Mouse (Mus musculus) heart, embryonic 11.5 days (tissue): Measurements from ENCODE around the gene Fam174b. TPM values are rescaled to one million over a fixed set of nuclear protein-coding genes. Genes with fewer than 3 reads are reported as not detected.

ENCODE experiments used
- ATAC-seq: fragments of 200-750 bp; cut with Nextera tagmentation; replicated peaks from 2 replicates; pipeline ENCODE4 v1.8.0; 2017; ENCODE audit warnings: moderate library complexity; ENCODE audit not compliant: insufficient number of reproducible peaks, low FRiP score, low TSS enrichment
- H3K27ac ChIP-seq: fragments of 300-500 bp; sonication (generic); 2 replicates; pipeline ENCODE4 v1.5.1; 2014; ENCODE audit warnings: mild to moderate bottlenecking, low read depth, low read length
- H3K27me3 ChIP-seq: fragments of 300-500 bp; sonication (generic); 2 replicates; pipeline ENCODE4 v1.6.1; 2014; ENCODE audit warnings: mild to moderate bottlenecking, low read length, mixed read lengths; ENCODE audit not compliant: control insufficient read depth, insufficient read depth
- H3K36me3 ChIP-seq: fragments of 300-500 bp; sonication (generic); 2 replicates; pipeline ENCODE4 v1.6.1; 2014; ENCODE audit warnings: mild to moderate bottlenecking, low read length, moderate library complexity, mixed read lengths; ENCODE audit not compliant: control insufficient read depth, insufficient read depth
- H3K4me1 ChIP-seq: fragments of 300-500 bp; sonication (generic); 2 replicates; pipeline ENCODE4 v1.6.1; 2014; ENCODE audit warnings: low read length; ENCODE audit not compliant: control insufficient read depth, insufficient read depth
- H3K4me2 ChIP-seq: fragments of 300-500 bp; sonication (generic); 2 replicates; pipeline ENCODE4 v1.6.1; 2014; ENCODE audit warnings: mild to moderate bottlenecking, moderate library complexity
- H3K4me3 ChIP-seq: fragments of 300-500 bp; sonication (generic); 2 replicates; pipeline ENCODE4 v1.5.1; 2014; ENCODE audit warnings: low read depth, low read length
- H3K9ac ChIP-seq: fragments of 300-500 bp; sonication (generic); 2 replicates; pipeline ENCODE4 v1.6.1; 2014; ENCODE audit warnings: mild to moderate bottlenecking, low read depth, low read length, moderate library complexity
- H3K9me3 ChIP-seq: fragments of 300-500 bp; sonication (generic); replicated peaks from 2 replicates; pipeline ENCODE4 v1.6.1; 2016; ENCODE audit warnings: low read length; ENCODE audit not compliant: control insufficient read depth
- whole genome bisulfite sequencing: fragments of 180-500 bp; shearing (Covaris S2); extraction: QIAGEN DNeasy Blood & Tissue Kit; methylation state at CpG from one replicate; pipeline ENCODE4 v1.1.7; 2014; ENCODE audit not compliant: insufficient replicate concordance; 5-methylcytosine and 5-hydroxymethylcytosine counted together
- polyA plus RNA-seq: library from polyadenylated mRNA; unstranded; fragments of >200 nt; fragmentation: Nextera tagmentation; extraction: Ambion mirVana; gene quantifications from 2 replicates; pipeline ENCODE4 v1.2.1, GENCODE M21; 2014

Gene Fam174b
- polyA plus RNA-seq, 1 experiment from 2014 or later: 30.8 TPM

DNA sequence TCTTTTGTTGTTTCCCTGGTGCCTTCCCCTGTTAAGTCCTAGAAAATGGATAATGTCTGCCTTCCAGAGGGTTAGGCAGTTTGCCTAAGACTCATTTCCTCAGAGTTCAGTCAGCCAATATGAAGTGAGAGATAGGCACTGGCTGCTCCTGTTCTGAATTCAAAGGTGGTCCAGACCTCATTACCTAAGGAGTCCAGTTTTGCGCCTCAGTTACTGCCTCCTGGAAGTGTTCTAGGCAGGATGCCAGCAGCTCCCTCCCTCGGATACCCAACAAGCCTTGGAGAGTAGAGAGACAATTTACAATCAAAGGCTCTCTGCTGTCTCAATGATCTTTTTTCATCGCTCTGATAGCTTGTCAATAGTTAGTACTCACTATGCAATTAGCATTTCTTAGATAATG, 19.1 kb upstream of the Fam174b start:
- no peak overlapping the region for H3K4me2 ChIP-seq
- 0 out of 2 replicates have a peak, but pooled peaks cover 2% of the 10 kb centered on the region for H3K9me3 ChIP-seq
- no peaks in the 10 kb centered on the region for H3K36me3 ChIP-seq
- 58% methylated on average over 3 of the region's 3 CpGs for WGBS
- no peaks in the 10 kb centered on the region; the same call in 1 of the 2 replicates for H3K4me1 ChIP-seq
- no peak overlapping the region for H3K4me3 ChIP-seq
- H3K27me3 ChIP-seq: no peaks in the 10 kb centered on the region
- no peak overlapping the region for H3K9ac ChIP-seq
- no peak for ATAC-seq
- no peak overlapping the region for H3K27ac ChIP-seq

DNA sequence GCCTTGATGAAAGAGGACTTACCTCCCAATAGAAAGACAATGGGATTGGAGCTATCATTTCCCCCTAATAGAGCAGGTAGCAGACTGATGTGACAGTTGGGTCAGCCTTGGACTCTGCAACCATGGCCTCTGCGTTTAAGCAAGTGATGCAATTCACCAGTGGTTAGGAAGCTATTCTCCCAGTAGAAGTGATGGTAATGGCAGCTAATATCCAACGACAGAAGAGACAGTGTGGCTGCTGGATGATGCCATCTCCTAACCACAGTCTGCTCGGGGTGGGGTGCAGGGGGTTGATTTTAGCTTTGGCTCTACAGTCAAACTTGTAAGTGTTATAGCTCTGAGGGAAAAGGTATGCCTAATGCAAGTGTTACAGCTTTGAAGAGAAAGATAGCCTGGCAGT, 18.3 kb upstream of the Fam174b start:
- Histone ChIP-seq H3K4me1 (no peaks in the 10 kb centered on the region), H3K27ac (no peak overlapping the region), H3K9me3 (0 out of 2 replicates have a peak, but pooled peaks cover 2% of the 10 kb centered on the region), H3K4me3 (no peak overlapping the region), H3K4me2 (no peak overlapping the region), H3K9ac (no peak overlapping the region), H3K27me3 (no peaks in the 10 kb centered on the region), H3K36me3 (no peaks in the 10 kb centered on the region)
- no peak for ATAC-seq
- 70% methylated on average over 3 of the region's 3 CpGs for WGBS

DNA sequence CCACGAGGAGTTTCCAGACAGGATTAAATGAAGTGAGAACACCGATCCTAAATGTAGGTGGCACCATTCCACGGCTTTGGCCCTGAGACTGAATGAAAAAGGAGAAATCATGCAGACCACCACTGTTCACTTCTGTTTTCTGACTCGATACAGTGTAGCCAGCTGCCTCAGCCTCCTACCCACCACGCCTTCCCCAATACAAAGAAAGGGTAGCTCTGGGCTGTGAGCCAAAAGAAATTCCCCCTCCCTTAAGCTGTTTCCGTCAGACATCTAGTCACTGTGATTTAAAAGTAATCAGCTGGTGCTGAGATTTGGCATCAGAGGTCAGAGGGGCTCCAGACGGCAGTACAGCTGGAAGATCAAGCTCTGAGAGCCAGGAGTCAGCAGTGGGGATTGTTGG, 10.2 kb upstream of the Fam174b start:
- WGBS: 36% methylated on average over 7 of the region's 7 CpGs

DNA sequence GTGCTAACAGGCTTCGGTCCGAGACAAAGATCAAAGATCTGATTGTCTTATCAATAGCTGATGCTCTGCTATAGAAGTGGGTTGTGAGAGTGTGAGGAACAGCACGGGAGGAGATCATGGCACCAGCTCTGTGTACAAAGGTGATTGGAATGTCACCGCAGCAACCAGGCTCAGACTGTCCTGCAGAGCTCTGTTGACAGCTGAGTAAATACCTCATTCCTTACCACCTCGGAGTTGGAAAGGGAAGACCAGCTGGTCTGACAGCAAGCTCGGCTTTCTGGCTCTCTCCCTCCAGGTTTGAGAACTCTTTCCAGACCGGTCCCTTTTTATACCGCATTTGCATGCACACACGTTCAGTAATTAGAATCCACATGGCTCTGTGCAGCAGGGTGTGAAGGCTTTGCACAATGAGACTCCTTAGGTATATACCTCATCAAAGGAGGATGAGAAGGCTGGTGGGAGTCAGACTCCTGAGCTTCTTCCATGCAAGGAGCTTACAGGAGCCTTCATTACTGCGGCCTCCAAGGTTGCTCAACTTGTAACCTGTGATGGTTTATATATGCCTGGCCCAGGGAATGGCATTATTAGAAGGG, 9.6 kb upstream of the Fam174b start:
- H3K4me3 ChIP-seq: no peak overlapping the region
- 42% methylated on average over 10 of the region's 10 CpGs for WGBS

More for the DNA sequence above, 10.2 kb upstream of the Fam174b start:
- H3K9me3 ChIP-seq: no peaks in the 10 kb centered on the region
- H3K36me3 ChIP-seq: no peaks in the 10 kb centered on the region
- no peak overlapping the region for H3K9ac ChIP-seq
- peak; percentile 61 for ATAC-seq
- no peaks in the 10 kb centered on the region for H3K27me3 ChIP-seq
- peaks cover 7% of the 10 kb centered on the region; the same call in 1 of the 2 replicates for H3K4me1 ChIP-seq
- H3K4me2 ChIP-seq: 0 out of 2 replicates have a peak overlapping the region, but pooled peaks have one; percentile 5
- no peak overlapping the region for H3K4me3 ChIP-seq
- H3K27ac ChIP-seq: no peak overlapping the region

DNA sequence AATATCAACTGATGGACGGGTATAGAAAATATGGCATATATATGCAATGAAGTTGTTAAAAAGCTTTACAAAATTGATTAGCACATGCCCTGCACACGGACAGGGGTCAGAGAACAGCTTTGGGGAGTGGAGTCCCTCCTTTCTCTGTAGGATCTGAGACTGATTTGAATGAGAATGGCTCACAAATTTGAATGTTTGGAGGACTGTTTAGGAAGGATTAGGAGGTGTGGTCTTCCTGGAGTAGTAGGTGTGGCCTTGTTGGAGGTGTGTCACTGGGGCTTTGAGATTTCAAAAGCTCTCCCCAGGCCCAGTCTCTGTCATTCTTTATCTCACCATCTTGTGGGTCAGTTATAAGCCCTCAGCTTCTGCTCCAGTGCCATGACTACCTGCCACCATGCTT, 4.1 kb upstream of the Fam174b start:
- no peak for ATAC-seq
- no peak overlapping the region for H3K27ac ChIP-seq
- no peak overlapping the region for H3K4me2 ChIP-seq

More for the DNA sequence above, 9.6 kb upstream of the Fam174b start:
- Histone ChIP-seq H3K27me3 (no peaks in the 10 kb centered on the region), H3K4me1 (peaks cover 7% of the 10 kb centered on the region; the same call in 1 of the 2 replicates), H3K9ac (no peak overlapping the region), H3K4me2 (0 out of 2 replicates have a peak overlapping the region, but pooled peaks have one; percentile 5), H3K9me3 (no peaks in the 10 kb centered on the region), H3K27ac (no peak overlapping the region), H3K36me3 (no peaks in the 10 kb centered on the region)
- no peak for ATAC-seq

DNA sequence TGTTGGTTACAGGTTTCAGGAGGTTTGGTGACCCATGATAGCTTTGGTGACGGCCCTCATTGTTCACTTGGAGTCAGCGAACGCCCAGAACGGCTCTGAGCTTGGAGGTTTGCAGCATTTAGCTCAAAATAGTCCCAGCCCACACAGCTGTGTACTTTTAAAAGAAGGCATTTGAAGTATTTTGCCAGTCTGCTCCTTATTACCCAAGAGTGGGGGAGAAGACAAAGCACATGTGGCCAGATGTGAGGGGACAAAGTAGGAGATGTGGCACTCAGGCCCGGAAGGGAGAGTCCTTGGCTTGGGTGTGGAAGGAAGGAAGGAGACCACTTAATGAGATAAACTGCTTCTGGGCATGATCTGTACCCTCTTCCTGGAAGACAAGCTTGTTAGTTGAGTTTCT, 1.3 kb downstream of the Fam174b start:
- Histone ChIP-seq H3K27ac (no peak overlapping the region), H3K36me3 (no peaks in the 10 kb centered on the region), H3K4me2 (peak overlapping the region; percentile 99), H3K9me3 (no peaks in the 10 kb centered on the region), H3K4me3 (peak overlapping the region; percentile 71), H3K4me1 (peaks cover 11% of the 10 kb centered on the region), H3K27me3 (peaks cover 25% of the 10 kb centered on the region), H3K9ac (no peak overlapping the region)
- 63% methylated on average over 5 of the region's 5 CpGs for WGBS
- no peak for ATAC-seq

More for the DNA sequence above, 4.1 kb upstream of the Fam174b start:
- H3K9ac ChIP-seq: no peak overlapping the region
- H3K36me3 ChIP-seq: no peaks in the 10 kb centered on the region
- peaks cover 17% of the 10 kb centered on the region for H3K27me3 ChIP-seq
- no peaks in the 10 kb centered on the region for H3K9me3 ChIP-seq
- H3K4me3 ChIP-seq: no peak overlapping the region
- peaks cover 2% of the 10 kb centered on the region for H3K4me1 ChIP-seq
- 74% methylated on average over 2 of the region's 2 CpGs for WGBS

DNA sequence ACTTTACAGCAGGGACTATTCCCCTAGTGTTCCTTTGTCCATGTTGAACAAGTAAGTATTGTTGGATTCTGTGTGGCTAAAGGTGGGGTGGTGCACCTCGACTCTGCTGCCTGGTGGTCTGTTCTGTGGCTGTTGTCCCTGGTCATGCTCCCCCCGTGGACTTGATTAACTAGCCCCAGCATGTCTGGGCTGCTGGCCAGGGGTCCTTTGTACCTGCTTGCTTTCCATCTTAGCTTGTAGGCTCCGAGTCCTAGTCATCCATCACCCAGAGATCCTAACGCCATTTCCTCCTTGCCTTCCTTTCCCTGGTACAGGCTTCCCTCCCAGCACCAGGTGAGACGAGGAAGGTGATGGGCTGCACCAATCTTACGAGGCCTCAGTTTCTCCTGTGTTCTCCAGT, 1.7 kb downstream of the Fam174b start:
- Histone ChIP-seq H3K4me3 (no peak overlapping the region; the same call in 1 of the 2 replicates), H3K27ac (no peak overlapping the region), H3K9me3 (no peaks in the 10 kb centered on the region), H3K9ac (no peak overlapping the region), H3K27me3 (peaks cover 25% of the 10 kb centered on the region), H3K36me3 (no peaks in the 10 kb centered on the region), H3K4me2 (peak overlapping the region; percentile 99), H3K4me1 (peaks cover 11% of the 10 kb centered on the region)
- no peak for ATAC-seq
- 73% methylated on average over 6 of the region's 6 CpGs for WGBS

DNA sequence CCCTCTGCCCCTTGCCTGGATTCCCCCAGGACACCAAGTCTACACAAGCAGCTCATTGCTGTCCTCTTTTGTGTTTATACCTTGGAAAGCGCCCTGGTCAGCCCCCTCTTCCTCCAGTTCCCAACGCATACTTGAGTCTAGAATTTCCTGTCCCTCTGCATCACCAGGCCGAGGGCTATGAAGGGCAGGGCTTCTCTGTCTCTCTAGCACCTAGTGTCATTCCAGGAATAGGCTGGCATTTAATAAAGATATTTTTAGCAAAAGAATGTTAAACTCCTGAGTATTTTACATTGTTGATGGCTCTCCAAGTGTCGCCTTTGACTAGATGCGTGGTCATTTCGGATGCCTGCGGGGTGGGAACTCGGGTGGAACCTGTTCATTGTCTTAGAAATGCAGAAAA, 3.0 kb downstream of the Fam174b start:
- WGBS: 55% methylated on average over 8 of the region's 8 CpGs
- Histone ChIP-seq H3K27me3 (peaks cover 25% of the 10 kb centered on the region), H3K27ac (no peak overlapping the region), H3K4me3 (no peak overlapping the region), H3K9ac (no peak overlapping the region), H3K4me2 (peak overlapping the region; percentile 20), H3K9me3 (no peaks in the 10 kb centered on the region; the same call in 1 of the 2 replicates), H3K36me3 (no peaks in the 10 kb centered on the region), H3K4me1 (peaks cover 11% of the 10 kb centered on the region)
- ATAC-seq: no peak

DNA sequence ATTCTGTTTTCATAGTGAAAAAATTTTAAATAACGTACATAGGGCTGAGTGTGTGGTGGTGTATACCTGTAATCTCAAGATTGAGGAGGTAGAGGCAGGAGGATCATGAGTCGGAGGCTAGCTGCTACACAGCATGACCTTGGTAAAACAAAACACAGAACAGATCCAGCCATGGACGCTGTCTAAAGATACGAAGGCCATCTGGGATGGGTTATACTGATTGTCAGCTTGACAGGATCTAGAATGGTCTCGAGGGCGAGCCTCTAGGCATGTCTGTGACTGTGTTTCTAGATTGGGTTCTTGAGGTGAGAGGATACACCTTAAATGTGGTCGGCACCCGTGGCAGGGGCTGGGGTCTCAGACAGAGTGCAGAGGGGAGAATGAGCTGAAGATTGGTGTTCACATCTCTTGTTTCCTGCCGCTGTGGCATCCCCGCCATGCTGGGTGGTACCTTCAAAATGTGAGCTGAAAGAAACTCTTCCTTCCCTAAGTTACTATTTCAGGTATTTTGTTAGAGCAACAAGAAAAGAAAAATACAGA, 3.8 kb downstream of the Fam174b start:
- Histone ChIP-seq H3K9ac (no peak overlapping the region), H3K4me2 (no peak overlapping the region), H3K27ac (no peak overlapping the region), H3K4me3 (no peak overlapping the region), H3K4me1 (peaks cover 11% of the 10 kb centered on the region), H3K27me3 (peaks cover 23% of the 10 kb centered on the region), H3K36me3 (no peaks in the 10 kb centered on the region), H3K9me3 (no peaks in the 10 kb centered on the region; the same call in 1 of the 2 replicates)
- WGBS: 61% methylated on average over 10 of the region's 10 CpGs
- ATAC-seq: no peak
